Mouse (Mus musculus) CH12F3 (cell line): Measurements from ENCODE around the gene Rinl.

Experiments
- in situ Hi-C: fragments of 300-500 bp; cut with MboI; formaldehyde crosslinking; loops from 2 replicates; pipeline ENCODE4 v1.14.3; 2020; ENCODE audit warnings: low sequenced_read_pairs

Rinl gene

GRCm38 (mm10) chr7:28780067-28780658, 8.6 kb upstream of the Rinl start:
- in situ Hi-C loops = no loop called here

GRCm38 (mm10) chr7:28780857-28781256, 7.9 kb upstream of the Rinl start:
- in situ Hi-C loops = no loop called here

GRCm38 (mm10) chr7:28781261-28781663, 7.5 kb upstream of the Rinl start:
- in situ Hi-C loops = no loop called here

GRCm38 (mm10) chr7:28785161-28785560, 3.6 kb upstream of the Rinl start:
- in situ Hi-C loops = no loop called here

- in situ Hi-C loops = no loop called here
These were observed 885 bp upstream of the Rinl start for GRCm38 (mm10) chr7:28787884-28788283.

GRCm38 (mm10) chr7:28789235-28789634, 466 bp downstream of the Rinl start:
- in situ Hi-C loops = no loop called here

GRCm38 (mm10) chr7:28790066-28790806, 1.5 kb downstream of the Rinl start:
- in situ Hi-C loops = no loop called here

GRCm38 (mm10) chr7:28791706-28792105, 2.9 kb downstream of the Rinl start:
- in situ Hi-C loops = no loop called here

GRCm38 (mm10) chr7:28792391-28793185, 3.8 kb downstream of the Rinl start:
- in situ Hi-C loops = no loop called here

- in situ Hi-C loops = no loop called here
These were observed 5.1 kb downstream of the Rinl start for GRCm38 (mm10) chr7:28793834-28794233.

GRCm38 (mm10) chr7:28794496-28794895, 5.7 kb downstream of the Rinl start:
- in situ Hi-C loops = no loop called here

- in situ Hi-C loops = no loop called here
These were observed 7.1 kb downstream of the Rinl start for GRCm38 (mm10) chr7:28795832-28796231.

- in situ Hi-C loops = no loop called here
These were observed 7.8 kb downstream of the Rinl start for GRCm38 (mm10) chr7:28796562-28796975.

GRCm38 (mm10) chr7:28799994-28800393, 11.2 kb downstream of the Rinl start:
- in situ Hi-C loops = no loop called here

- in situ Hi-C loops = no loop called here
These were observed 12.7 kb downstream of the Rinl start for GRCm38 (mm10) chr7:28801451-28801850.

- in situ Hi-C loops = no loop called here
These were observed 13.3 kb downstream of the Rinl start for GRCm38 (mm10) chr7:28801901-28802670.

- in situ Hi-C loops = no loop called here
These were observed 14.2 kb downstream of the Rinl start for GRCm38 (mm10) chr7:28802846-28803588.

GRCm38 (mm10) chr7:28803756-28804155, 15.0 kb downstream of the Rinl start:
- in situ Hi-C loops = no loop called here

- in situ Hi-C loops = no loop called here
These were observed 18.1 kb downstream of the Rinl start for GRCm38 (mm10) chr7:28806869-28807268.

GRCm38 (mm10) chr7:28807641-28808220, 19.0 kb downstream of the Rinl start:
- in situ Hi-C loops = no loop called here
